Mouse (Mus musculus) ZHBTc4 (cell line): Measurements from ENCODE around the gene Rbp4.

Experiments
- DNase-seq: peaks from one replicate; pipeline ENCODE4 v3.0.0-alpha.2; 2011; ENCODE audit warnings: low read depth, low spot score

Rbp4 gene

DNA sequence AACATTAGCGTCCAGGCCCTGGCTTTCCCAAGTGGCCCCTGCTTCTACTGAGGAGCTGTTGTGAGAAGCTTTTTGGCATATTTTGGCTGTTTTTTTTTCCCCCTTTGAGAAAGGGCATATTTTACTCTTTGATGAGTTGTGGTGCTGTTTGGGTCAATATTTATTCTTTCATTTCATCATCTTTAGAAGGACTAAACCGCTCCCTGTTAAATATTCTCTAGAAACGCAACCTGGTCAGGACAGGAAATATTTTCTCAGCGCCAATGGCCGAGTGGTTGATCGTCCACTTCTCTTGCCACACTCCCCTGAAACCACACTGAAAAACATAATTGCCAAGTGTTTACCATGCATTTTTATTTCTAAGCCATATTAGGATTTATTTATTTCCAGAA, at the start of gene Rbp4:
TSS of gene Rbp4 (minus strand) at position 63 of the 392 bp plus-strand sequence.
- no peak for DNase-seq

DNA sequence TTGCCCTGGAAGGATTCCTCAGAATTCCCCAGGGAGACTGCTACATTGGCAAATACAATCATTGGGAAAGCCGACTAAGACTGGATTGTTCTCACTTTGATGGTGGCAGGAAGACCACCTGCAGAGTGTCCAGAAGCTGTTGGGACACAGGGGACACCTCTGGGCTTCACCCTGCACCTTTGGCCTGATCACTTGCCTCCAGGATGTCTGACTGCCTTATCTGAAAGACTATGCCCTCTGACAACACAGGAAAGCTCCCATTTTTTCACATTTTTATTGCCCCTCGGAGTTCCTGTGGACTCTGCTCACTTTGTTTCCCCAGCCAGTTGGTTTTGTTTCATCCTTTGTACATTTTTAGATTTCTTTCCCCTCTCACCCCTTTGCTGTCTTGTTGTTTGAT, 39.6 kb upstream of the Rbp4 start:
- DNase-seq: no peak

DNA sequence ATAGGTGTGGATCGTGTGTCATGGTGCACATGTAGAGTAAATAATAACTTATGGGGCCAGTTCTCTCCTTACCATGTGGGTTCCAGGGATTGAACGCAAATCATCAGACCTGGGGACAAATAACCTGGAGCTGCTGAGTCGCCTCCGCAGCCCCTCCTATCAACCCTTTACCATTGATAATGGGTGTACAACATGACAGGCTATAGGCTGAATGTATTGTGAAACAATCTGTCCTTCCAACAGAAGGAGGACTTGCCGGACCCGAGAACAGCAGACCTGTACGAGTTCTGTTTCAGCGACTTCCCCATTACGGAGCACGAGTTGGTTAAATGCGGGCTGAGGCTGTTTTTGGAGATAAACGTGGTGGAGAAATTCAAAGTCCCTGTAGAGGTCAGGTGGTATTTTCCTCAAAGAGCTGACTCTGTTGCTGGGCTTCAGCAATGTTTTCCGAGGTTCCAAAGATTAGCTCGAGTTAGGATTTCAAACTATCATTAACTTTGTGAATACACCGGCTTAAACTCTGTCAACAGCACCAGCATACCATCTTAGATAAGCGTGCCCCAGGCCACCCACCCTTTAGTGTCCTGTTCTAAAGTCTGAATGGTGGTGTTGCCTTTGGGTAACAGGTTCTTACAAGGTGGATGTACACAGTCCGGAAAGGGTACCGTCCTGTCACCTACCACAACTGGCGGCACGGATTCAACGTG, 36.7 kb upstream of the Rbp4 start:
- DNase-seq: no peak

DNA sequence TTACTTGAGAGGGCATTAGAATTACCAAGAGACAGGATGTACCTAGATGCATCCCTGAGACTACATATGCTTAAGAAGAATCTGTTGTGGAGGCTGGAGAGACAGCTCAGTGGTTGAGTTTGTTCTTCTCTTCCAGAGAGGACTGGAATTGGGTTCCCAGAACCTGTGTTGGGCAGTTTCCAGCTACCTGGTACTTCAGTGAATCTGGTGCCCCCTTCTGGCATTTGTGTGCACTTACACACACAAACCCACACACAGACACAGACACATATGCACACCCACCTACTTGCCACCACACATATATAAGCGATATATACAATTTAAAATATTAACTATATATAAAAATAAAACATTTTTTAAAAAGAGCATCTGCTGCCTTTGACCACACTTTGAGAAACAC, 31.2 kb upstream of the Rbp4 start:
- DNase-seq: peak; percentile 84

DNA sequence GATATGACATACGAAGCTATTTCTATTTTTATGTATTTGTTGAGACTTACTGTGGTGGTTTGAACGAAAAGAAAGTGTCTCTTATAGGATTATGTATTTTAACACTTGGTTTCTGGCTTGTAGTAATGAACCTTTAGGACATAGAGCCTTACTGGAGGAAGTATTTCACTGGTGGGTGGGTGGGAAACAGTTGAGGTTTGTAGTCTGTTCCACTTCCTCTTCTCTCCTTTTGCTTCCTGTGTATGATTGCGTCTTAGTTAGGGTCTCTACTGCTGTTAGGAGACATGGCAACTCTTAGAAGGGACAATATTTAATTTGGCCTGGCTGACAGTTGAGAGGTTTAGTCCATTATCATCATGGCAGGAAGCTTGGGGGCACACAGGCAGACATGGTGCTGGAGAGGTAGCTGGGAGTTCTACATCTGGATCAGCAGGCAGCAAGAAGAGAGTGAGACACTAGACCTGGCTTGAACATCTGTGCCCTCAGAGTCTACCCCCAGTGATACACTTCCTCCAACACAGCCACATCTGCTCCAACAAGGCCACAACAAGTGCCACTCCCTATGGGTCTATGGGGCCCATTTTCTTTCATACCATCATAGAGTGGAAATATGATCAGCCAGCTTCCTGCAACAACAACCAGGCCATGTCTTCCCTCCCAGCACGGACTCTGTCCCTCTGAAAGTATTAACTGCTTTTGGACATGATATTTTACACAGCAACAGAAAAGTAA, 18.6 kb upstream of the Rbp4 start:
- DNase-seq: no peak

DNA sequence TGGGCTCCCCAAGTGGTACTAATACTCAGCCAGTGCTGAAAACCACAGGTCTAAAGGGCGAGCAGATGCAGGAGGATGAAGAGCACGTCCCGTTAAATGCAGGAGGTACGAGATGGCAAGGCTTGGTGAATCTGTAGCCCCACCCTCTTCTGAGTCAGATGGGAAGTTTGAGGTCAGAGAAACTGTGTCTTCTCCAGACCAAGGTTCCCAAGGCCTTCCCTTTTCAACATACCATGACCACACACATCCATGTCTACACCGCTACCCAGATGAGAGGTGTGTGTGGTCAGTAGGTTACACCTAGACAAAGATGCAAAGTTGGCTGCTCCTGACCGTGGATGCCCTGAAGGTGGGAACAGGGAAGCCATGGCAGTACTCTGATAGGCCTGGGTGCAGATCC, 9.7 kb upstream of the Rbp4 start:
- no peak for DNase-seq

DNA sequence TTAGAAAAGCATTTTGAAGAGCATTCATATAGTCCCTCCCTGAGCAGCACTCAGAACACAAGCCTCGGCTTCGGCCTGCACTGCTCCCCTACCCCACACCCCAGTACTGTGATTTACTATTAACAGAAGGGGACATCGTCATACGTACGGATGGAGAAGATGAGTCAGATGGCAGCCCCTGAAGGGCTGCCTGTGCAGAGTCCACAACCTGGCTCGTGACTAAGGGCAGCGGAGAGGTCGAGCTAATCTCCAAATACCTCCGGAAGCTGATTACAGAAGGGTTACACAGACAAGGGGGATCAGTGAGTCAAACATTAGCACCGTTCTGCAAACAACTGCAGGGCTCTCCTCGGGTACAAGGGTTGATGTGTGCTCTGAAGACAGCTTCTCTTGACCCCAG, 8.9 kb upstream of the Rbp4 start:
- DNase-seq: no peak

DNA sequence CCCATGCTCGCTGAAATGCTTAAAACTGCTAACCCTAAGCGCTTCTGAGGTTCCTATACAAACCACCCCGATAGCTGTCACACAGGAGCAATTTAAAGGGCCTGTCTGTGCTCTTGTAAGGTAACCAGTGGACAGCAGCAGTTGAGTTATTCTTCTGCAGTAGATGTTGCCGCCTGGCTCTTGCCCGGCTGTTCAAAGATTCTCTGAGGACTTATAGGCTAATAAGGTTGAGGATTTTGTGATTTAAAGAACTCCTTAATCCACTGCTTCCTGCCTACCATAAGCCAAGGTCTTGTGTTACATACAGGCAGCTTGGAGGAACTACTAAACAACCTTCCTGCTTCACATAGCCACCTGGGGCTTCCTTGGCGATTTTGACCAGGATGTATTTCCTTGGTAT, 7.4 kb upstream of the Rbp4 start, which contains the start of gene Pde6c:
TSS of gene Pde6c (plus strand) at position 301 of the 400 bp plus-strand sequence.
- no peak for DNase-seq

DNA sequence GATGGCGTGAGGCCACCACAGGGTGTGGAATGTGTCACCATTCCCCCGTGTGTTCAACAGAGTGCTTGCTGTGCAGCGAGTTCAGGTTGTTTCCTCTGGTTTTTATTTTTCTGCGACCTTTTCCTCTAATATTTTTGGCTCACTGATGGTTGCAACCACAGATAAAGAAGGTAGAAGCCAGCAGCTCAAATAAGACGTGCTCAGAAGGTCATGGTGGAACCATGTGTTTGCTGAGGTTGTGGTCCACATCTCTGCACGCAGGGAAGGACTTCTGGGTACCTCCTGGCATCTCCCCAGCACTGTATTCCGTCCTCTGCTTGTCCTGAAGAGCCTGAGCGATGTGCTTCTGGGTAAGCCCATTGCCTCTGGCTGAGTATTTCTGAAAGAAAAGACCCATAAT, 1.6 kb upstream of the Rbp4 start:
- no peak for DNase-seq

DNA sequence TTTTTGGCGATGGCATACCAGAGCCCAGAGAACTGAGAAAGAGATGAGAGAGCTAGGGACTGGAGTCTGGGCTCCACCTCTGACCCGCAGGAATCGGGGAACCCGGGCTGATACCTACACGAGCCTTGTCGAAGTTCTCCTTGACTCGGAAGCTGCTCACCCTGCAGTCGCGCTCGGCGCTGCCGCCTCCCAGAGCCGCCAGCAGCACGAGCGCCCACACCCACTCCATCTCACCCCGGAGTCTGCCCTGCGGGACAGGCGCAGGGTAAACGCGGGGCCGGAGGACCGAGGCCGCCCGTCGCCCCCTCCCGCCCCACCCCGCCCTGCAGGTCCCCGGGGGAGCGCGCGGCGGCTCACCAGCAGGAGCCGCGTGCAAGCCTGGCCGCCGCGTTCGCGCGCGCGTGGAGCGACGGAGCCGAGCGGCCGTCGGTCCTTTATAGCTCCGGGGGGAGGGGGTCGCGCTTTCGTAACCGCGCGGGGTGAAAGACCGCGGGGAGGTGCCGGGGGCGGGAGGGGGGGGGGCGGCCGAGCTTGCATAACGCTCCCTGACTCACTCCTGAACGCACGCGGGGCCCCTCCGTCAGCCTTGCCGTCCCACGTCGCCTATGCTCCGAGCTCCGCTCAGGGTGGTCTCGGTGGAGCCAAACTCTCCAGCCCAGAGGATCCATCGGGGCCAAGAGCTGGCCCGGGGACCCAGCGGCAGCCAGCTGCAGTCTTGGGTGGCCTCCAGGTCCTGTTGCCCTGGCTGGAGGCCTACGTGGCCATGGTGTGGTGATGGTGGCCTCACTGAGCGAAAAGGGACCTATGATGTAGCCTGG, 471 bp downstream of the Rbp4 start:
- DNase-seq: peak; percentile 69

DNA sequence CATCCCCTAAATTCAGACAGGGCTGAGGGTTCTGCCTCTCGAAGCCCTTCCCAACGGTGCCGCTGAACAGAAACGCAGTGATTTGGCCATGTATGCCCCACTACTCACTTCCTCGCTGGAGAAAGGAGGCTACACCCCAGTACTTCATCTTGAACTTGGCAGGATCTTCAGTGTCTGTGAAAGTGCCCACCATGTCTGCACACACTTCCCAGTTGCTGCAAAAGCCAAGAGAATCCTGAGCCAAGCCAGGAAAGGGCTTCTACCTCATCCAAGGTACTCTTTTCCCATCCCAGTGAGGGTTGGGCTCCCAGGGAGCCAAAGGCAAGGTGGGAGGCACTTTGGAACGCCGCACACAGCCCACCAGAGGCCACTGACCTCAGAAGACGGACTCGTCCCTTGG, 1.2 kb downstream of the Rbp4 start:
- peak; percentile 35 for DNase-seq

DNA sequence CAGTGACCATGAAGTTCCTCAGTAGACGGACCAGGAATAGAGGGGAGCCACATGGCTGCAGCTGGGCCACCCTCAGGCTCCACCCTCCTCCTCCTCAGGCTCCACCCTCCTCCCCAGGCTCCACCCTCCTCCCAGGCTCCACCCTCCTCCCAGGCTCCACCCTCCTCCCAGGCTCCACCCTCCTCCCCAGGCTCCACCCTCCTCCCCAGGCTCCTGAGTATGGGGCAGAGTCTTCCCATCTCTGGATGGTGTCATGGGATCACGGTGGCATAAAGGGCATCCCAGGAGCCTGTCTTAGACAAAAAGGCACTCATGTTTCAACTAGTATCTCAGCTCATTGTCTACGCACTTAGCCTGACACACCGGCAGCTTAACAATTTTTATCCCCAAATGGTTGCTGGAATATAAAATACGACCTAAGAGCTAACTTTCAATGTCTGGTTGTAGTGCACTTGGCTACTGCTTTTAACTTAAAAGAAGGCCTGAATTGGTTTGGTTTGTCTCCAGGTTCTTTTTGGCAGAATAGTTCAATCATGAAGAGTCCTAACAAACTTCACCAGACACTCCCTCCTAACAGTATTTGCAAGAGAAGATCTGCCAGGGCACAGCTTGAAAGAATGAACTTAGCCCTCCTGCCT, 4.8 kb downstream of the Rbp4 start:
- peak; percentile 36 for DNase-seq

DNA sequence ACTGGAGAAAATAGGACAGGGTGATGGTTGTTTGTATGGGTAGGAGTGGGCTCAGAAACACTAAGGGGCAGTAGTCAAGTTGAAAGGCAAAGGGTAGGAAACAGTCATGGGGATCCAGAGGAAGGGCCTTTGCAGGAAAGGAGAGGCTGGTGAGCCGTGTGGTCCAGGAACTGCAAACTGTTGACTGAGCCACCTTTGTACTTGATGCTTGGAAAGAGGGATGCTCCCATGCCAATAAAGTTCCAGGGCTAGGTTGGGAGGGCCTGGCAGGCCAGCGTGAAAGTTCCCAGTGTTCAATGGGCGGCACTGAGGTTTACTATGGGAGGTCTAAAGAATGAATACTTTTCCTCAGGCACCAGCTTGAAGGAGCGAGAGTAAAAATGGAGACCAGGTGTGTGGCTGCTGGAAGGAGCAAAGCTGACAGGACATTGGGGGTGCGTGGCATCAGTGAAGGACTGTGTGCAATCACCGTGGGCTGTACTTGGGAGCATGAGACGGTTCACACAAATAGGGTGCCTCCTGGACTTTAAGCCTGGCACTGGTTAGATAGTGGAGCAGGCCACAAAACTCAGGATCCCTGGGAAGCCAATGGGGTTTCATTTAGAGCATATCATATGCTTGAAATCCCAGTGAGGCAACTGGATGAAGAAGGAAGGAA, 10.1 kb downstream of the Rbp4 start:
- no peak for DNase-seq

DNA sequence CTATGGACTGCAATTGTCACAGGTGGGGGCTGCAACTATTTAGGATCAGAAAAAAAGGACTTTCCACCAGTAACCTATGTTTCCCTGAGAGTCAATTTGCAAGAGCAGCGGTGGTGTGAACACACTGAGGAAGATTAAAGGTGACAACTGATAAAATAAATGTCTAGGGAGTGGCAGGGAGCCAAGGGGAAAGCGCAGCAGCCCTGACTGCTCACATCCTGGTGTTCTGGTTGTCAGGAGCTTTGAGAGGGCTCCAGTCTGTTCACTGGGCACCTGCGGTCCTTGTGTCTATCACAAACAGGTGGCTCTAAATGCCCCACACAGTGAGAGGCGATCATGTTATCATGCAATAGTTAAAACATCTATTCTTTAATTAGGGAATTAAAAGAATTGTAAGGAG, 12.5 kb downstream of the Rbp4 start:
- DNase-seq: no peak

DNA sequence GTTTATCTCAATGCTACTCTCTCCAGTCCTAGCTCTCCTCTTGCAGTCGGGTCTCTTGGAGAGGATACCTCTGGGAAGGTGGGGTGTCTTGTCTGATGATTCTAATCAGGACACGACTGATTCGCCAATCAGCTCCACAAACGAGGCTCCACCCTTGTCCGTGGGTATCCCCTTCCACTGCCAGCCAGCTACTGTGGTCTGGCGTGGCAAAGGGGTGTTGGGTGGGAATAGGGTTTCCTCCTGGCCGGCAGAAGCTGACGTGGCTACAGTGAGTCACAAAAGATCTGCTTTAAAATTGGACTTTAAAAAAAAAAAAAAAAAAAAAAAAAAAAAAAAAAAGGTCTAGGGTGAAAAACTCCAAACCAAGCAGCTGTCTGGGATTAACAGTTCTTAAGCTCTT, 14.0 kb downstream of the Rbp4 start:
- no peak for DNase-seq

DNA sequence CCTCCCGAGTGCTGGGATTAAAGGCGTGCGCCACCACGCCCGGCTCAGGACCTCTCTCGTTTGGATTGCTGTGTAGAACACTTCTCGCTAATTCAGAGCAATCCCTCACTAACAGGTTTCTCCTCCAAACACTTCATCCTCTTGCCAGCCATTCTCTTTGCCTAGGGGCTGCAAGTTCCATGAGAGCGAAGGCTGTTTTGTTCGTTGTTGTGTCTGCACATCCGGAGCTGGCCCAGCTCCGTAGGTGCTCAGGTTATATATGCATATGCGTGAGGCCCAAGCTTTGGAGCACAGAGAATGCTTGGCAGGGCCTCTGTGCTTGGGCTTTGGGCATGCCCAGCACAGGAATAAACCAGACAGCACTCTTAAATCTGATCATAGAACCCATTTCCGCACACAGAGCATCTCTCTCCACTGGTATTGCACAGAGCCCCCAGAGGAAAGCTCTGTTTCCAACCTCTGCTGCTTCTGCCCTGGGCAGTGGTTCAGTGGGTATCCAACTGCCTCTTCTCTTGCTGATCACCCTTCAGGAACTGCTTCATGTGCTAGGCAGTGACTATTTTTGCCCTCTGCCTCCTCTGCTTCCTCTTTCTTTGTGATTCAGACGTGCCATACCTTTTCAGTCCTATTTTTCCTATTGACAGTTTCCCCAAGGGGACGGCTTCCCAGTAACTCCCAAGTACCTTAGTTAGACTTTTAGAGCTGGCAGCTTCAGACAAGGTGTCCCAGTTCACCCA, 15.4 kb downstream of the Rbp4 start:
- DNase-seq: peak; percentile 55

DNA sequence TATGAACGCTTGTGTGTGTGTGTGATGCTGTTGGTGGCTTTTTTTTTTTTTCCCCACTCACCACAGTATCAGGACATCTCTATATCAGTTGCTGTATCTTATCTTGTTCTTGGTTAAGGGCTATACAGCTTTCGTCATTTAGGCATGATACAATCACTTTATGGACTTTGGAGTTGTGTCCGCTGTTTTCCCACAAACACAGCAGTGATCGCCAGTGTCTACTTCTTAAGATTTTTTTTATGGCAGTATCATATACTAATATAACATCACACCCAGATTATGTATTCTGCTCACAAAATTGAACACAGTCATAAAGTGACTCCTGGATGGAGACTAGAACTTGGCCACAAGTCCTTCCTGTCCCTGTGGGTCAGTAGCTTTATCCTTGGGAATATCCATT, 17.2 kb downstream of the Rbp4 start:
- no peak for DNase-seq

DNA sequence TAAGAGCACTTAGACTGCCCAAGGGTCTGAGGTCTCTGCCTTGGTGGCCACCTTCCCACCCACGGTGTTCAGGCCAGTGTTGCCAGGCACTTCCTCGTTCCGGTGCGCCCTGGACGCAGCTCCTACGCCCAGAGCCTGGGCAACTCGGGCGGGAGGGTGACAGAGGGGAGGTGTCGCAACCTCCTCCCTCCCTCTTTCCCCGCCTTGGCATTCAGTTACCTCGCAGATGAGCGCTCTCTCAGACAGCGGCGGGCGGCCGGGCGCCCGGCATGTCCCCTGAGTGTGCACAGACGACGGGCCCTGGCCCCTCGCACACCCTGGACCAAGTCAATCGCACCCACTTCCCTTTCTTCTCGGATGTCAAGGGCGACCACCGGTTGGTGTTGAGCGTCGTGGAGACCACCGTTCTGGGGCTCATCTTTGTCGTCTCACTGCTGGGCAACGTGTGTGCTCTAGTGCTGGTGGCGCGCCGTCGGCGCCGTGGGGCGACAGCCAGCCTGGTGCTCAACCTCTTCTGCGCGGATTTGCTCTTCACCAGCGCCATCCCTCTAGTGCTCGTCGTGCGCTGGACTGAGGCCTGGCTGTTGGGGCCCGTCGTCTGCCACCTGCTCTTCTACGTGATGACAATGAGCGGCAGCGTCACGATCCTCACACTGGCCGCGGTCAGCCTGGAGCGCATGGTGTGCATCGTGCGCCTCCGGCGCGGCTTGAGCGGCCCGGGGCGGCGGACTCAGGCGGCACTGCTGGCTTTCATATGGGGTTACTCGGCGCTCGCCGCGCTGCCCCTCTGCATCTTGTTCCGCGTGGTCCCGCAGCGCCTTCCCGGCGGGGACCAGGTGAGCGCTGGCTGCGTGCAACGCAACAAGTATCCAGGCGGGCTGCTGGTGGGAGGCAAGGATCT, 28.0 kb downstream of the Rbp4 start, which contains the start of gene Ffar4:
TSS of gene Ffar4 (plus strand) at position 214 of the 901 bp plus-strand sequence.
- DNase-seq: peak; percentile 58

DNA sequence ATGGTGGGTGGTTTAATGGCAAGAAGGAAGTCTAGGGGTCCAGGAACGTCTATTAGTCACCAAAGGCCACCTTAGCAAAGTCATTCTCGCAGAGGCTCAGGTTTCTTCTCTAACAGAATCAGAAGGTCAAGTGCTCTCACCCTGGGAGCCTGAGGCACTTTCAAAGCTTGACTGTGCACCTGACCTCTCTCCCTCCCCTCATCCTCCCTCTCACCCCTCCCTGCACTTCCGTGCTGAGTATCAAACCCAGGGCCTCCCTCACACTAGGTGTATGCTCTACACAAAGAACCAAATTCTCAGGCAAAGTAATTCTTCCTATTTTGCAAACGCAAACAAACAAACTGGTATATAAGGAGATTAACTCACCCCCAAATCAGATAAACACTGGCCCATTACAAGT, 28.9 kb downstream of the Rbp4 start:
- DNase-seq: peak; percentile 67
